Mouse (Mus musculus) neutrophil, adult 5-6 weeks (primary cell): Measurements from ENCODE around the gene Fbxo41. TPM values are rescaled to one million over a fixed set of nuclear protein-coding genes. Genes with fewer than 3 reads are reported as not detected.

Source experiments
- ATAC-seq: fragments of 151-379, 151-347 bp; 2 replicates; pipeline ENCODE4 v1.8.0; 2017; ENCODE audit warnings: mild to moderate bottlenecking, moderate TSS enrichment; ENCODE audit not compliant: insufficient number of reproducible peaks, poor library complexity, low FRiP score, severe bottlenecking; ENCODE audit errors: extremely low read depth
- total RNA-seq: library from RNA; stranded (forward); fragments of 200-1000 nt; gene quantifications from 2 replicates; pipeline ENCODE4 v1.2.3, GENCODE M21; 2017

Gene Fbxo41
- total RNA-seq, 1 experiment from 2014 or later: not detected

DNA sequence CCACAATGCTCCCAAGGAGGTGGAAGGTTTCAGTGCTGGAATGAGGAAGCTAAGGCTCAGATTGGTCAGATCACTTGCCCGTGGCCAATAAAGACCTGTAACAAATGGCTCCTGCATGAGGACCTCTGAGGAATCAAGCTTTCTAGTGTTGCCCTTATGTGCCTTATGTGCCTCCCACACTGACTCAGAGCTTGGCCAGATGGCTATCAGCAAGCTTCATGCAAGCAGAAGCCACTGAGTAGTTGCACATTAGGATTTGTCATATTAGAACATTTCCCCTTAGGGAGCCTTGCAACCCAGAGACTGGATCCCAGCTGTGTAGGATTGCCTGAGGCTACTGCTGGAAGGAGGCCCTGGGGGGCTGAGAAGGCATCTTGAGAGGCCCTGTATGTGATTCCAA lies 2.4 kb downstream of the Fbxo41 start:
- ATAC-seq: no peak

DNA sequence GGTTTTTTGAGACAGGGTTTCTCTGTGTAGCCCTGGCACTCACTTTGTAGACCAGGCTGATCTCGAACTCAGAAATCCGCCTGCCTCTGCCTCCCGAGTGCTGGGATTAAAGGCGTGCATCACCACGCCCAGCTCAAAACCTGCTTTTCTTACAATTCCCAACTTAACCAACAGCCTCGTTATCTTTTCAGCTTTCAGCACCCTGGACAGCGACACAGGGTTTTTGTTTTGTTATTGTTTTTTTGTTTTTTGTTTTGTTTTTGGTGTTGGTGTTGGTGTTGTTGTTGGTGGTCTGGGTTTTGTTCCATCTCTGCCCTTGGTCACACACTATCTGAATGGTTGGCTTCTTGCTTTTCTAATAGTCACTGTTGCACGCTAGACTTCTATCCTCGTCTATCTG lies 4.6 kb downstream of the Fbxo41 start:
- no peak for ATAC-seq

DNA sequence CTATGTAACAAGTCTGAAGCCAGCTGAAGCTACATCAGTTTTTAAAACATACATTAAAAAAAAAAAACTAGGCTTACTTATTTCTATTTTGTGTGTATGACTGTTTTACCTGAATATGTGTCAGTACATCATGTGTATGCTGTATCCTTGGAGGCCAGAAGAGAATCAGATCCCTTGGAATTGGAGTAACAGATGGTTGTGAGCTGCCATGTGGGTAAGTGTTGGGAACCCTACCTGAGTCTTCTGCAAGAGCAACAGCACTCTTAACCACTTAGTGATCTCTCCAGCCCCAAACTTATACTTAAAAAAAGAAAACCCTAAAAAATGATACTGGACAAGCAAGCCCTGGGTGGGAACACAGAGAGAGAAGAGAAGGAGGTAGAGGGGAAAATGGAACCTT lies 5.8 kb downstream of the Fbxo41 start:
- ATAC-seq: no peak

DNA sequence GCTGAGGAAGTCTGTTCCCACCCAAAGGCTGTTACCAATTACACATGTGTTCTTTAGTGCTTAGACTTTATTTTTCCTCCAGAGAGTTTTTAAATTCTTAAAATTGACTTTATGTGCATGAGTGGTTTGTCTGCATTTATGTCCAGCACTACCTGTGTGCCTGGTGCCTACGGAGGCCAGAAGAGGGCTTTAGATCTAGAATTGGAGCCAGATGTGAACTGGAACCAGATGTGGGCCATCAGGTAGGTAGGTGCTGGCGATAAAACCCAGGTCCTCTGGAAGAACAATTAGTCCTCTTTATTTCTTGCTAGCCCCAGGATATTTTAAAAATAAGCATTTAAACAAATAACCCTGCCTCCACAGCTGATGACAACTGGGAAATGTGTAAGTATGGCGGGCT lies 11.2 kb downstream of the Fbxo41 start:
- no peak for ATAC-seq

DNA sequence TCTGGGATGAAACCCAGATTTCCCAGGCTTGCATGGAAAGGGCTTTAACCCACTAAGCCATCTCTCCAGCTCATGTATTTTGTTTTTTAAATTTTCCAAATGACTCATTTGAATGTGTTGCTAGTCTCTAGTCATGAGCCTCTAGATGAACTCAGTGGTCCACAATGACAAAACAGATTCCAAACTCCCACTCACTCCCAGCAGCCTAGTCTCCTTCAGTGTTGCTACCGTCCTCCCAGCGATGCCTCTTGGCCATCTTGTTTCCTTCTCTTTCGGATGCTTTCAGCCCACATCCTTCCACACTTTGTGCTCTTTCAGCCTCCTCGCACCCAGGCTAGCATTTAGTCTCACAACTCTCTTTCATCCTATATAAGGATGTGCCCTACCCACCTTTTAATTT lies 12.5 kb downstream of the Fbxo41 start:
- no peak for ATAC-seq

DNA sequence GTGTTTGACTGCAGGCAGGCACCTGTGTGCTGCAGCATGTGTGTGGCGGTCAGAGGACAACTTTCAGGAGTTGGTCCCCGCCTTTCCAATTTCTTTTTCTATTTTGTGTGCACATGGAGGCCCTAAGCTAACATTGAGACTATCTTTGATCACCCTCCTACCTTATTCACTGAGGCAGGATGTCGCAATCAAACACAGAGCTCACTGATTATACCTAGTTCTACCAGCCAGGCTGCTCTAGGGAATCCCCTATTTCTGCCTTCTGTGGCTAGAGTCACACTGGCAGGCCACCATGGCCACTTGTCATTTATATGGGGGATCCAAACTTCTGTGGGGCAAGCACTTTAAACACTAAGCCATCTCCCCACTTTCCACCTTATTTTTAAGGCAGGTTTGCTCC lies 13.1 kb downstream of the Fbxo41 start:
- ATAC-seq: no peak

DNA sequence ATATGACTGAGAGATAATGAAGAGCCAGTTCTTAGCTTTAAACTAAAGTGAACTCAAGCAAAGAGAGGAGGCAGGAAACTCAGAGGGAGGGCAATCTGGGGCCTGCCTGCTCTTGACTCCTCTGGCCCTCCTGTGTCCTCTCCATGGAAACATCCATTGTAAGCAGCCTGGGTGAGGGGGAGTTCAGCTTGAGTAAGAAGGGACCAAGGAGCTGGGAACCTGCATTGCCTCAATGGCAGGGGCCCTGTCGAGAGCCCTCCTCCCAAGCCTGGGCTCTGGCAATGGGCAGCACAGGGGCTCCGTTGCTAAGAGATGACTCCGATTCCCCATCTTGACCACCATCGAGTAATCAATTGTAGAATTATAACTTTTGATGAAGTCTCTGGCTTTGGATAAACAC lies 14.3 kb downstream of the Fbxo41 start:
- no peak for ATAC-seq

DNA sequence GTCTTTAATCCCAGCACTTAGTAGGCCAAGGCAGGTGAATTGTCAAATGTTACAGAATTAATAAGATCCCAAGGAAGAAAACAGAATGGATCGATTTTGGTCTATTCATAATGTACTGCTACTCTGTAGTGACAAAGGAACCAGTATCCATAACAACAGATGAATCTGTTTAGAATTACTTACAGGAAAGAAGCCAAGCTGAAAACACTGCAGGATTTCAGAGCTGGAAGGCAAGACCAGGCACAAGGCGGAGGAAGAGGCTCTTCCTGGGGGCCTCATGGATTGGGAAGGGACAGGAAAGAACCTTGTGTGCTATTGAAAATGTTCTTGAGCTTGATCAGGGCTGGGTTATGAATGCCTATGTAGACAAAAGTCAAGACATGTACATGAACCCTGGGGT lies 17.1 kb downstream of the Fbxo41 start:
- no peak for ATAC-seq

DNA sequence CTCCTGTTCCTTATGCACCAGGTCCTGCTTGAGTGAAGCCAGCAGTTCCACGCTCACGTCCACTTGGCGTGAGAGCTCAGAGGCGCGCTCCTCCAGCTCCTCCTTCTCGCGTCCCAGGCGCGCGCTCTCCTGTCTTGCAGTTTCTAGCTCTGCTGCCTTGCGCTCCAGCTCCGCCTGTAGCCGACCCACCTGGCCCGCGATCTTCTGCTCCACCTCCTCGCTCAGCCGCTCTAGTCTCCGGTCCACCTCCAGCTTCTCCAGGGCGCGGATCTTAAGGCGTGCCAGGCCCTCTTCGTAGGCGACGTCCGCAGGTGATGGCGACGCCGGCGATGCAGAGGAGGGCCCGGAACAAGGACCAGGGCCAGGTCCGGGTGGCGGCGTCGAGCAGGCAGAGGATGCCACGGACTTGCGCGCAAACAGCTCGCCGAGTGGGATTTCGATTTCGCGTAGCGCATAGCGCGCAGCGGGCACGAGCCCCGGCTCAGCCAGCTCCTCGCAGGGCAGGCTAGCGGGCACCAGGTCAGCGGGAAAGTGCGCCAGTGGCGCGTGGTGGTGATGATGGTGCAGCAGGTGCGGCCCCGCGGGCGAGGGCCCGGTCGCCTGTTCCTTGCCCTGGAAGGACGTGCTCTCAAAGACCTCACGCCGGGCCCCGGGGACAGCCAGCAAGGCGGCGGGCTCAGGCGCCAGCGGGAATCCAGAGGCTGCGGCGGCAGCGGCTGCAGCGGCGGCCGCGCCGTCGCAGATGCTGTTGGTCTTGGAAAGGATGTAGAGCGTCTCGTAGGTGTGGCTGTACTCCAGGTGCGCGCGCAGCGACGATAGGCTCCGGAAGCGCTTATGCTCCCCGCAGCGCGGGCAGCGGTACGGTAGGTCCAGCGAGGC lies 18.7 kb downstream of the Fbxo41 start:
- ATAC-seq: no peak

DNA sequence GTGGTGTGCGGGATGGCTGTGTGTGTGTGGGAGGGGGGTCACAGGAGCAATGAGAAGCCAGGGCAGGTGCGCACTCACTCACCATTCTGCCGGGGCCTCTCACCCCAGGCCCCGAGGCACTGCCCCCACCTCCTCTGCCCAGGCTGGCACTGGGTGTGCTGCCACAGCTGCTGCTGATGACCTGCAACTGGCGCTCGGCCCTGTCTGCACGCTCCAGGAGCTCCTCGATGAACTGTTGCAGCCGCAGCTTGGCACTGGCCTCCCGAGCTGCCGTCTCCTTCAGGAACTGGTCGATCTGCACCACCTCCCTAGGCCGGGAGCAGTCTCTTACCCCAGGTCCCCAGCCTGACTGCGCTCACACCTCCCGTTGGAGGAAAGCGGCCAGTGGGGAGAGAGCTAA lies 22.1 kb downstream of the Fbxo41 start:
- ATAC-seq: no peak

DNA sequence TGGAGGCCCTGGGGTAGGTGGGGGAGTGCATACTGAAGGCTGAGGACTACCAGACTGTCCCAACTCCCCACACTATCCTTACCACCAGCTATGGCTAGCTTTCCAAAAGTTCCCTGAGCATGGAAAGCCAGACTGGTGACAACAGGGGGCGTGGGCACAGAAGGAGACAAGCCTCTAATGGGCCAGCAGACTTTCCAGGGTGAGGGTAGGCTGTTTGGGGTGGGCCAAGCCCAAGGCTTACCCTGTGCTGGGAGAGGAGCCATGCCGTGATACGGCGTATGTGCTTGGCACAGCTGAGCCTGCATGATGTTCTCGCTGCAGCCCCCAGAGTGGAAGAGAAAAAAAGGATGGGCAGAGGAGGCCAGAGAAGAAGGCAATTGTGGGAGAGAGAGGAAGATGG lies 22.8 kb downstream of the Fbxo41 start:
- ATAC-seq: no peak

DNA sequence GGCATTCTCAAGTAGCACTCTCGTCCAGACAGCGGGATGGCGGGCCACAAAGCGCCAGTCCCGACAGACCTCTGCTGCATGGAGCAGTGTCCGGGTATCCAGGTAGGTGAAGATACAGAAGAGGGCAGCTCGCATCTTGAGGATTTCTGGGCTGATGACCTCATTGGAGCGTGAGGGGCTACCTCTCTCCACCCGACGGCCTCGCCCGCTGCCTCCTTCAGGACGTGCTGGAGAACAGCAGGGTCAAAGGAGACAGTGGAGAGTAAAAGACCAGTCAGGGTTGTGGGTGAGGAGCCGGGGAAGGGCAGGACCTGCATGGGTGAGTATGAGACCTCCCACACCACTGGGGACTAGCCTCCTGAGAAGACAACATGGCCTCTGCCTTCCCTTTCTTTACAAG lies 24.4 kb downstream of the Fbxo41 start:
- no peak for ATAC-seq

DNA sequence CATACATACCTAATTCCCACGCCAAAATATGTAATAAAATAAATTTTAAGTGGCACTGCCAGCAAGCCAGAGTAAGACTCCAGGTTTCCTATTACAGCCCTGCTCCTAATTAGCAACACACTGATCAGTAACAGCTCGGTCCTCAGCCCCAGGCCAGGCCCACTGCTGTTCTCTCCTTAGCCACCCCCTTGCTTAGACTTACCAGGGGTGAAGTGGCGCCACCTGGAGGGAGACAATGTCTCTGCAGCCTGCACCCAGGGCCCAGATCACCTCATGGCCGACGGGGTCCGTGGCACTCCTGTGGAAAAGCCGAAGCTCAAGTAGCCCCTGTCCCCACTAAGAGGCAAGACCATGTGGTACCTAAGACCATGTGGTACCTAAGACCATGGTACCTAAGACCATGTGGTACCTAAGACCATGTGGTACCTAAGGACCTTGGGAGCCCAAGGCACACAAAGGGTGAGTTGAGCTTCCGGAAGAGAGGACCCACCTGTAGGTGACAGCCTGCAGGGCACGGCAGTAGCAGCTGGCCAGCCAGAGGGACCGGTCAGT lies 25.4 kb downstream of the Fbxo41 start:
- ATAC-seq: peak; percentile 23; the same call in 1 of the 2 replicates

DNA sequence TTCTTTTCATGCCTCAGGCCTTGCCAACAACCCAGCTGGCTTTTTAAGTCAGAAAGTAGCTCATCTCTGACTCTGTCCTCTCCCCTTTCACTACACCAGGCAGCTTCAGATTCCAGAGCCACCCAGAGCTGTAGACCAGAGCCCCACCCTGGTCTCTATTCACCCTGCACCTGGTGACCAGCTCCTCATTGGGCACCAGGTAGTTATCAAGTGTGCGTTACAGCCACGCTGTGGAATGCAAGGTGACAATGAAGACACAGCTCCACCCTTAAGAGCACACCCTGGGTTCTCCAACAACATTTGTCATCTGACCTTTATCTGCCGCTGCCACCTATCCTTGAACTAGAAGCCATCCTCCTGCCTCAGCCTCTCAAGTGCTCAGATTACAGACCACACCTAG lies 27.2 kb downstream of the Fbxo41 start:
- no peak for ATAC-seq

DNA sequence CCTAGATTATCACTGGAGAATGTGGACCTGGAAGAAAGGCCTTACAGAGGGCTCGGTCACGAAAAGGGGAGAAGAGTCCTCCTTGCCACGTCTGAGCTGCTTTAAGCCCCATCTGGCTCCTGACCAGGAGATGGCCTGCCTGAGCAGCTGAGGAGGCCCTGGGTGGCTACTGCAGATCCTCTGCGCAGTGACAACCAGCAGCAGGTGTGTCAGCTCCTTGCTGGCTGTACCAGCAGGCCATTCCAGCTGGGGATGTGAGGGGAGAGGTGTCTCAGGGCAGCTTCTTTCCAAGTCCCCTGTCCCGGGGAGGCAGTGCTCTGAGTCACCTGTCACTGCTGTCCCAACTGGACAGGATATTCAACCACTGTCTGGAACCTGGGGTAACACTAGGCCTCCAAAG lies 30.3 kb downstream of the Fbxo41 start:
- no peak for ATAC-seq

DNA sequence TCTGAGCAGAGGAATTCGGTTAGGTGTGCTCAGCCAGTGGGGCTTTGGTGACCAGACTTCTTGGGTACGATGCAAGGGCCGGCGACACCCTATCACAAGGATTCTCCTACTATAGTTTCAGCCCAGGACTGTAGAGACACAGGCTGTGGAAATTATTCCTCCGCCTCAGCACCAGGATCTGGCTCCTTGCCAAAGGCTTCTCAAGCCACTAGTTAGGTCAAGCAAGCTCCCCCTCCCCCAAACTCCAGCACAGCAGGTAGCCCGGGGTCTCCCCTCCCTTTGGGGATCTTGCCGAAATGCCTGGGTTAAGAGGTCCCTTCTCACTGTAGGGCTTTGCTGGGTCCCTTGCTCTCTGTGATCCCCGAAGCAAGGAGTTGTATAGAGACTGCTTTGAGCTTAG lies 30.8 kb downstream of the Fbxo41 start:
- no peak for ATAC-seq

DNA sequence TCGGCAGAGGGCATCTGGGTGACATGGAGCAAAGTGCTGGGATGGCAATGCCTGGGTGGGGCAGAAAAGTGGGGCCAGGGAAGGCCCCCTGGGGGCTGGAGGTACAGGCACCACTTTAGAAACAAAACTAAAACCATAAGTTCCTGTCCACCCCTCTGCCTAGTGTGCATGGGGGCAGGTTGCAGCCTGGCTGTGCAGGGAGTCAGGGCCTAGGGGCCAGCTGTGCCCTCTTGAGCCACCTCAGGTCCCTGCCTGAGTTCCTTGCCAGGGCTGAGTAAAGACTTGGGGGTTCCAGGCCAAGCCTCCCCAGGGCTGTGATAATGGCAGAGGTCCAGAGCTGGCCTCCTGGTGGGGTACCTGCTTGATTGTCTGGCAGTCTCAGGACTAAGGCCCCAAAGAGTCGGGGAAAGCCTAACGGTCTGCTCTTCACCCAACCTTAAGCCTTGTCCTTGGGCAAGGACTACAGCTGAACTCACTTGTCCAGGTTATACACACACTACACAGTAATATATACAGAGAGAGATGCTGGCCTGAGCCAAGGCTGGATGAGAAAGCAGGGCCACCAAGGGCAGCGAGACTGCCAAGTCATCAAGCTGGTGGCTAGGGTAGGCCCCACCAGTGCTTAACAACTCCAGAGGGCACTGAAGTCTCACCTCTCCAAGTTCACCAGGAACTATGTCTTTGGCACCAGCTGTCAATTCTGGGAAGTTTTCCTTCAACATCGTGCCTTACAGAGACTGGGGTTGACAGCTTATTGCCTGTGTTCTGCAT lies 32.9 kb downstream of the Fbxo41 start:
- ATAC-seq: no peak

DNA sequence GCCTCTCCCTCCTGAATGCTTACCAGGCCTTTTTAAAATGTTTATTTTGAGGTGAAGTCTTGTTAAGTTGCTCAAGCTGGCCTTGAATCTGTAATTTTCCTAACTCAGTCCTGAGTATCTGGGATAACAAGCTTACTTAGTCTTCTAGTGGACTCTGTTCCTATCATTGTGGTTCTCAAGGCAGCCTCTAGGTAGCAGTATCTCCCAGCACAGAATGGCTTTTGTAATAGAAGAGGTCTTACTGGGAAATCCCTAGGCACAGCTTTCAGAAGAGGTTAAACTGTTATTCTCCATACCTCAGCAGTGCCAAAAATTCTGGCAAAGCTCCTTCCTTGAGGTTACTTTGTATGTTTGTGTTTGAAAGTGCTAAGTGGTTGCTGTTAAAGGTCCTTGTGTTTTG lies 37.4 kb downstream of the Fbxo41 start:
- ATAC-seq: no peak

DNA sequence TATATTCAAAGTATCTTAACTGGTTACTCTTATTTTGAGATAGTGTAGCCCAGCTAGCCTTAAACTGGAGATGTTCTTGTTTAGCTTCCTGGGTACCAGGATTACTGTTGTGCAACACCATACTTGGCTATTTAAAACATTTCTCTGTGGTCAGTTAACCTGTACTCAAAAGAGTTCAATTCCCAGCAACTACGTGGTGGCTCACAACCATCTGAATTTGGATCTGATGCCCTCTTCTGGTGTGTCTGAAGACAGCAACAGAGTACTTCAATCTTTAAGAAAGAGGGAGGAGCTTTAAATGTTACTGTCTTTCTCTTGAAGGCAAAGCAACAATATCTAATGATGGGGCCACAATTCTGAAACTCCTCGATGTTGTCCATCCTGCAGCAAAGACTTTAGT lies 43.2 kb downstream of the Fbxo41 start:
- ATAC-seq: no peak

DNA sequence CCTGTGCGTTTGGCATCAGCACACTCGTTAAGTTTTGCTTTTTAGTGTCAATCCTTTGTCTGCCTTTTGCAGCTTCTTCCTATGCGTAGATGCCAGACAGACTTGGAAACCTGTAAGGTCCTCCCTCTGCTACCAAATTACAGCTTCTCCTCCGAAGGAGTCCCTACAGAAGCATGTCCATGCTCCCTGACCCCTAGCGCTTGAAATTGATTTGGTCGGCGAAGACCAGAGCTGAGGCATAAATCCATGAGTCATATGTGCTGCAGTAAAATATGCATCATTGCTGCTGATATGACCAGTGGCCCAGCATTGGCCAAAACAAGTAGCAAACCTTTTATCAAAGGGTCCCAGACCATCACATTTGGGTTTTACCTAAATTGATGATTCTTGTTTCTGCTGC lies 50.0 kb downstream of the Fbxo41 start:
- no peak for ATAC-seq
